Mouse (Mus musculus): ENCODE data around the gene Ppp1r8. TPM values are rescaled to one million over a fixed set of nuclear protein-coding genes. Genes with fewer than 3 reads are reported as not detected.
"Not testable (repeated sequence)": the region's sequence is repeated elsewhere in the genome, so short reads cannot be mapped to it uniquely, and the experiment has no call there.

The Ppp1r8 gene
- total and polyA plus RNA-seq, 2 experiments from 2014 or later: 42.7 to 76.4 TPM

DNA sequence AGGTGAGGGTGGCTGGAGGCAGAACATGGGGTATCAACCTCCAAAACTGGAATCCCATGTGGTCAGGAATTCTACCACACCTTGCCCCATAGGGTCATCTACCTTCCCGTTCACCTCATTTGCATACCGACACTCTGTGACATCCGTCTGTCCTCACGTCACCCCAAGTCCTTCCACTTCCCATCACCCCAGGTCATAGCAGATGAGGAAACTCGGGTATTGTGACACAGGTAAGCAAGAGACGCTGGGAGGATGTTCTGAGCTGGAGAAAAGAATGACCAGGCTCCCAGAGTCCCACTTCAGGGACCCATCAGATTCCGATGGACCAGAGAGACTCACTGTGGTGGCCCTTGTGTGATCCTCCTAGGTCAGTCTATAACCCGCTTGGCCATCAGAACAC is 48.2 kb downstream of the Ppp1r8 start:
- H3K9ac ChIP-seq: no peak overlapping the region
- TF ChIP-seq CTCF (IDR thresholded peaks at IDR 0.05; ENCODE audit: low read depth): no peak
- WGBS: 76% methylated on average over 8 of the region's 8 CpGs
- no peaks in the 10 kb centered on the region for H3K4me1 ChIP-seq (ENCODE audit: insufficient read depth)
- H3K27ac ChIP-seq (ENCODE audit: low read depth, low read length): no peak overlapping the region
- H3K36me3 ChIP-seq (ENCODE audit: insufficient read depth): no peaks in the 10 kb centered on the region
- no peak overlapping the region for H3K4me2 ChIP-seq (ENCODE audit: low read depth)
- no peak for ATAC-seq
- 0 out of 2 replicates have a peak, but pooled peaks cover 5% of the 10 kb centered on the region for H3K27me3 ChIP-seq (ENCODE audit: insufficient read depth, low read length)
- H3K9me3 ChIP-seq (ENCODE audit: low read length): no peaks in the 10 kb centered on the region
- no peak for DNase-seq
- H3K4me3 ChIP-seq (ENCODE audit: low read depth, low read length): no peak overlapping the region

DNA sequence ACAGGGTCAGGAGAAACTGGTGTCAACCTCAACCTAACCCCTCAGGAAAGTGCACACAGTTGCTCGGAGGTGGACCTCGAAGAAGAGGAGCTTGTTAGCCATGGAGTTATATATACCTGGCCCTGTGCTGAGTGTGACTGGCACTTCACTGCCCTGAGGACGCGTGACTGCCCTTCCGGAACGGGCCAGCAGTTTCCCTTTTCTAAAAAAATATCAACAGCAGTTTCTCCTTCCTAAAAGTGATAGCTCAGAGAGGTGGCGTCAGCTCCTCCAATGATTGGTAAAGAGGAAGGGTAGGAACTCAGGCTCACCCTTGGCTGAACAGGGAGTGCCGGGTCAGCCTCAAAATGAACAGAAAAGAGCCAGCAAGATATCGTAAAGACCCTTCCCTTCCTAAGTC is 48.9 kb downstream of the Ppp1r8 start:
- Histone ChIP-seq H3K4me3 (ENCODE audit: low read depth, low read length) (no peak overlapping the region), H3K36me3 (ENCODE audit: insufficient read depth) (no peaks in the 10 kb centered on the region), H3K4me1 (ENCODE audit: insufficient read depth) (no peaks in the 10 kb centered on the region), H3K27ac (ENCODE audit: low read depth, low read length) (no peak overlapping the region), H3K9me3 (ENCODE audit: low read length) (no peaks in the 10 kb centered on the region), H3K9ac (no peak overlapping the region), H3K4me2 (ENCODE audit: low read depth) (no peak overlapping the region), H3K27me3 (ENCODE audit: insufficient read depth, low read length) (0 out of 2 replicates have a peak, but pooled peaks cover 5% of the 10 kb centered on the region)
- 87% methylated on average over 9 of the region's 9 CpGs for WGBS
- ATAC-seq: no peak
- no peak for DNase-seq
- TF ChIP-seq CTCF (IDR thresholded peaks at IDR 0.05; ENCODE audit: low read depth): no peak

DNA sequence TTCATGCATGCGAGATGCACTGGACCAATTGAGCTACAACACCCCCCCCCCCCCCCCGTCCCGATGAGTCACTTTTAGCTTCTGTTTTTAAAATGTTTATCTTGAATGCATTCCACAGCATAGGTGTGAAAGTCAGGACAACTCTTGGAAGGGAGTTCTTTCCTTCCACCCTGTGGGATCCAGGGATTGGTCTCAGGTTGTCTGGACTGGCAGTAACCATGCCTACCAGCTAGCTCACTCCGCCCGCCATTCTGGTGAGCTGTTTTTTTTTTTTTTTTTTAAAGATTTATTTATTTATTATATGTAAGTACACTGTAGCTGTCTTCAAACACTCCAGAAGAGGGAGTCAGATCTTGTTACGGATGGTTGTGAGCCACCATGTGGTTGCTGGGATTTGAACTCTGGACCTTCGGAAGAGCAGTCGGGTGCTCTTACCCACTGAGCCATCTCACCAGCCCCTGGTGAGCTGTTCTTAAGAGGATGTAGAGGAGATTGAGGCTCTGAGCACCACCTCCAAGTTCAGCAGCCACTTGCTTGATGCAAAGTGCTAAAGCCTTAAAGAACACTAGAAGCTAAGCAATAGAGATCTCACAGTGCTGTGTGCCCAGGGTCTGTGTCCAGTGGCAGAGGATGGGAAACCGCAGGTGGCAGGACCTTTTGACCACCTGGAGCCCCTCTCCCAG is 49.5 kb downstream of the Ppp1r8 start:
- H3K9ac ChIP-seq; H3K4me1 ChIP-seq (ENCODE audit: insufficient read depth); DNase-seq; H3K9me3 ChIP-seq (ENCODE audit: low read length); H3K36me3 ChIP-seq (ENCODE audit: insufficient read depth); H3K4me3 ChIP-seq (ENCODE audit: low read depth, low read length); H3K4me2 ChIP-seq (ENCODE audit: low read depth); ATAC-seq; H3K27ac ChIP-seq (ENCODE audit: low read depth, low read length); H3K27me3 ChIP-seq (ENCODE audit: insufficient read depth, low read length): not testable (repeated sequence)
- WGBS: 94% methylated on average over 8 of the region's 9 CpGs

DNA sequence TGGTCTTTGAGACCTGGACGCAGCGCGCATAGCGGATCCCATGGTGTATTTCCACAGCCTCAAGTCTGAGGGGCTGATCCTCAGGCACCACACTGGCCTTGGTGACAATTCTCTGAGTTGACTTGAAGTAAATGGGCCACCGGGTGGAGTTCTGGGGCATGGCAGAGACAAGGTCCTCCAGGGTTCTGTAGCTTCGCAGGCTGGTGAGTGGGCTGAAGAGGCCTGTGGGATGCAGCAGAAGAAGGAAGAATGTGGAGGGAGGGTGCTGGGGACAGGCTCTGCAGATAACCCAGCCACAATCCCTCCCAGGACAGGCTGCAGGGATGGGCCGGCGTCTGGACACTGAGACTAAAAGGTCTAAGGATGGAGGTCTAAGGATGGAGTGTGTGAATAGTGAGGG is 53.2 kb downstream of the Ppp1r8 start:
- 94% methylated on average over 8 of the region's 8 CpGs for WGBS
- TF ChIP-seq CTCF (IDR thresholded peaks at IDR 0.05; ENCODE audit: low read depth): no peak
- H3K27me3 ChIP-seq (ENCODE audit: insufficient read depth, low read length): no peaks in the 10 kb centered on the region

DNA sequence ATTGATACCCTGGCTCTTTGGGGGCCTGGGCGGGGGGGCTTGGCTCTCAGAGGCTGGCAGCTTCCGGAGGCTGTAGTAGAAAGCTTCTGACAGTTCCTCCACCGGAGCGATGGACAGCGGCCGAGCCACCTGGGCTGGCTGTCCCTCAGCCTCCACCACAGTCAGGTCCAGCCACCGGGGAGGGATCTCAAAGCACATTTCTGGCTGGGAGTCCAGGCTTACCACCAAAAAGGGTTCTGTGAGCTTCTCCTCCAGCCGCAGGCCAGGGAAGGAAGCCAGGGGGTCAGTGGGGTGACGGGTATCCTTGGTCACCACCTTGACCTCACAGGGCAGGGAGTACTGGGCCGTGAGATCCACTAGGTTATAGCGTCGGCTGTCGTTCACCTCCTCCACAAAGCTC is 57.7 kb downstream of the Ppp1r8 start:
- H3K27ac ChIP-seq (ENCODE audit: low read depth, low read length): no peak overlapping the region
- H3K27me3 ChIP-seq (ENCODE audit: insufficient read depth, low read length): no peaks in the 10 kb centered on the region
- ATAC-seq (no peak), DNase-seq (no peak)
- TF ChIP-seq CTCF (IDR thresholded peaks at IDR 0.05; ENCODE audit: low read depth): no peak
- H3K9me3 ChIP-seq (ENCODE audit: low read length): no peaks in the 10 kb centered on the region
- H3K4me3 ChIP-seq (ENCODE audit: low read depth, low read length): no peak overlapping the region
- H3K4me1 ChIP-seq (ENCODE audit: insufficient read depth): no peaks in the 10 kb centered on the region
- no peak overlapping the region for H3K9ac ChIP-seq
- H3K4me2 ChIP-seq (ENCODE audit: low read depth): no peak overlapping the region
- no peaks in the 10 kb centered on the region for H3K36me3 ChIP-seq (ENCODE audit: insufficient read depth)
- WGBS: 92% methylated on average over 12 of the region's 13 CpGs

More for the DNA sequence above, 53.2 kb downstream of the Ppp1r8 start:
- no peak overlapping the region for H3K9ac ChIP-seq
- no peaks in the 10 kb centered on the region for H3K36me3 ChIP-seq (ENCODE audit: insufficient read depth)
- no peak overlapping the region for H3K4me2 ChIP-seq (ENCODE audit: low read depth)
- H3K4me3 ChIP-seq (ENCODE audit: low read depth, low read length): no peak overlapping the region
- H3K27ac ChIP-seq (ENCODE audit: low read depth, low read length): no peak overlapping the region
- no peaks in the 10 kb centered on the region for H3K9me3 ChIP-seq (ENCODE audit: low read length)
- ATAC-seq (no peak), DNase-seq (no peak)
- no peaks in the 10 kb centered on the region for H3K4me1 ChIP-seq (ENCODE audit: insufficient read depth)

DNA sequence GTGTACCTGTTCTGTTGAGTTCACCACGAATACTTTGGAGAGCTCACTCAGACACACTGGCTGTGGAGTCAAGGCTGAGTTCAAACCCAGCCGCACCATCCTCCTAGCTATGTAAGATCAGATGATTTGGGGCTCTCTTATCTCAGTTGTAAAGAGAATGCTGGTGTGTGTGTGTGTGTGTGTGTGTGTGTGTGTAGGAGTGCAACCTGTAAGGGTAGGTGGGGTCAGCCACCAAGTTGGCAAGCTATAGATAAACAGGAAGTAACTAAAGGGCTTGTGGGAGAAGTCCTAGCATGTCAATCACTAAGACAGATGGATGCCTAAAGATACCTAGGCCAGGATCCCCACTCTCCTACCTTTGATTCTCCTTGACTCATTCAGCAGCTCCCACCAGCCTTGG is 59.2 kb downstream of the Ppp1r8 start:
- DNase-seq: no peak
- Histone ChIP-seq H3K36me3 (ENCODE audit: insufficient read depth) (no peaks in the 10 kb centered on the region), H3K27ac (ENCODE audit: low read depth, low read length) (no peak overlapping the region), H3K27me3 (ENCODE audit: insufficient read depth, low read length) (no peaks in the 10 kb centered on the region), H3K4me2 (ENCODE audit: low read depth) (no peak overlapping the region), H3K4me1 (ENCODE audit: insufficient read depth) (no peaks in the 10 kb centered on the region), H3K9me3 (ENCODE audit: low read length) (no peaks in the 10 kb centered on the region), H3K4me3 (ENCODE audit: low read depth, low read length) (no peak overlapping the region), H3K9ac (no peak overlapping the region)
- no peak for TF ChIP-seq CTCF (IDR thresholded peaks at IDR 0.05; ENCODE audit: low read depth)
- ATAC-seq: no peak
- 90% methylated on average over 2 of the region's 2 CpGs for WGBS

DNA sequence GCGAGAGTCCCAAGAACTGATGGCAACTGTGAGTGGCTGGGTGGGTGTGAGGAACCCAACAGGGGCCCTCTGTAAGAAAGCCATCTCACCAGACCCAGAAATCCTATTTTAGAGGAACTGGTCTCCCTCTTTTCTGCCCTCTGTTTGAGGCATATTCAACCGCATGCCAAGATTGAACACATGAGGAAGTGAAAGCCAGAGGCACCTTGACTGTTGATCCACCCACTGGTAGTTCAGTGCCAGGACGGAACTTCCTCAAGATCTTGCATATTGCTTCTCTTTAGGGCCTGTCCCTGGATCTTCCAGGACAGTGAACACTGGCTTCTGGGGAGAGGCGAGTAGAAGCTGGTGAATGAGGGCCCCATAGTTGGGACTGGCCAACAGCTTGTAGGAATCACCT is 62.7 kb downstream of the Ppp1r8 start:
- 92% methylated on average over 4 of the region's 4 CpGs for WGBS
- Histone ChIP-seq H3K9ac (no peak overlapping the region), H3K4me3 (ENCODE audit: low read depth, low read length) (no peak overlapping the region), H3K27ac (ENCODE audit: low read depth, low read length) (no peak overlapping the region), H3K4me2 (ENCODE audit: low read depth) (no peak overlapping the region), H3K27me3 (ENCODE audit: insufficient read depth, low read length) (no peaks in the 10 kb centered on the region), H3K36me3 (ENCODE audit: insufficient read depth) (peaks cover 30% of the 10 kb centered on the region), H3K9me3 (ENCODE audit: low read length) (no peaks in the 10 kb centered on the region), H3K4me1 (ENCODE audit: insufficient read depth) (no peaks in the 10 kb centered on the region)
- ATAC-seq (no peak), DNase-seq (no peak)
- no peak for TF ChIP-seq CTCF (IDR thresholded peaks at IDR 0.05; ENCODE audit: low read depth)

Data from forebrain, postnatal 0 days (tissue).